In the genomic region with DNA sequence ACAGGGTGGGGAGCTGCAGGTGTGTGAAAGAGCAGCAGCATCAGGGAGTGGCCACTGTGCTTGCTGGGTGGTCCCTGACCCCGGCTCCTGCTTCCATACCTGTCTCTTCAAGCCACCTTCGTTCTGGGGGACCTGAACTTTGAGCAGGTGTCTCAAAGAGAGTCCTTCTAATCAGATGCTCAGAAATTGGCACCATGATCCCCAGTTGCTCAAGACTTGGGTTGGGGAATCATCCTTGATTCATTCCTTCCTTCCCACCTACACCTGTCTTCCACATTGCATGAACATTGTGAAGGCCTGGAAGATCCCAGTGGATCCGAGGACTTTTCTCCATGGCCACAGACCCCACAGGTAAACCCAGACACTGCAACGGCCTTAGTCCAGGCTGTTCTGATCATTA, we compare ENCODE assay signal across 33 mouse cellular contexts. TPM values are rescaled to one million over a fixed set of nuclear protein-coding genes. Genes with fewer than 3 reads are reported as not detected.
DNase-seq lines count a peak whose midpoint lies in the region; ATAC-seq and TF ChIP-seq lines count a peak whose summit lies in the region.
"Had no signal": no experiment of that assay in that cellular context is flagged by ENCODE, and none has a peak within 500 bp of the region (broad histone marks: within the 10 kb centered on the region; RNA-seq: fewer than 3 reads in every experiment).

No protein-coding gene starts in this region.

- peak; percentile 70 for DNase-seq in gonadal fat pad, adult 2 months (ENCODE audit: low read depth)
- DNase-seq in gastrocnemius, adult 2 months: no peak
- no peak for DNase-seq in heart, postnatal 10 days
- DNase-seq: B cell, adult 2 months; cerebellum, adult 11 months; cerebellum, adult 18-20 months; cerebellum, adult 8-10 months; cerebellum, adult 9-11 months; cerebellum, postnatal 14 days; cerebellum, postnatal 36 days; embryo, embryonic 11 days; forebrain, postnatal 0 days had no signal

- H3K9ac ChIP-seq in intestine, postnatal 0 days (ENCODE audit: low read depth, low read length): no peak overlapping the region
- H3K9ac ChIP-seq in intestine, embryonic 16.5 days (ENCODE audit: low read depth, low read length): no peak overlapping the region
- H3K9ac ChIP-seq: embryonic facial prominence, embryonic 13.5 days; embryonic facial prominence, embryonic 15.5 days; forebrain, embryonic 13.5 days; forebrain, embryonic 15.5 days; forebrain, postnatal 0 days had no signal

- H3K36me3 ChIP-seq in intestine, postnatal 0 days (ENCODE audit: control insufficient read depth, insufficient read depth): no peaks in the 10 kb centered on the region
- H3K36me3 ChIP-seq in intestine, embryonic 16.5 days (ENCODE audit: control insufficient read depth, insufficient read depth, low read length): no peaks in the 10 kb centered on the region
- no peaks in the 10 kb centered on the region for H3K36me3 ChIP-seq in small intestine, adult 2 months (ENCODE audit: control insufficient read depth, insufficient read depth, low read length)
- H3K36me3 ChIP-seq: embryonic facial prominence, embryonic 13.5 days; embryonic facial prominence, embryonic 15.5 days; forebrain, embryonic 15.5 days; G1E had no signal

- no peaks in the 10 kb centered on the region for H3K9me3 ChIP-seq in intestine, postnatal 0 days (ENCODE audit: control insufficient read depth)
- H3K9me3 ChIP-seq in intestine, embryonic 16.5 days (ENCODE audit: control insufficient read depth, low read length): no peaks in the 10 kb centered on the region
- H3K9me3 ChIP-seq: embryonic facial prominence, embryonic 13.5 days; embryonic facial prominence, embryonic 15.5 days; forebrain, embryonic 13.5 days; forebrain, embryonic 15.5 days; G1E had no signal

- peaks cover 12% of the 10 kb centered on the region for H3K4me1 ChIP-seq in intestine, postnatal 0 days (replicated peaks; ENCODE audit: control insufficient read depth, insufficient read depth, low read length)
- peaks cover 7% of the 10 kb centered on the region; the same call in 1 of the 2 replicates for H3K4me1 ChIP-seq in intestine, embryonic 16.5 days (ENCODE audit: control insufficient read depth, insufficient read depth, low read length)
- peaks cover 27% of the 10 kb centered on the region for H3K4me1 ChIP-seq in small intestine, adult 2 months (ENCODE audit: control insufficient read depth, insufficient read depth, insufficient read length, low read length)
- H3K4me1 ChIP-seq: embryonic facial prominence, embryonic 13.5 days; embryonic facial prominence, embryonic 15.5 days; forebrain, embryonic 13.5 days; forebrain, embryonic 15.5 days had no signal

- no peak for ATAC-seq in intestine, postnatal 0 days
- ATAC-seq in intestine, embryonic 16.5 days: no peak
- ATAC-seq: activated CD4-positive, CD25-positive, alpha-beta regulatory T cell, adult 4 months; CD4-positive, CD25-positive, alpha-beta regulatory T cell, adult 4 months; forebrain, embryonic 13.5 days; forebrain, embryonic 15.5 days; forebrain, postnatal 0 days had no signal

- peak overlapping the region; percentile 64; the same call in 1 of the 2 replicates for H3K27ac ChIP-seq in intestine, postnatal 0 days (ENCODE audit: low read depth, low read length)
- H3K27ac ChIP-seq in intestine, embryonic 16.5 days (ENCODE audit: low read length): no peak overlapping the region
- H3K27ac ChIP-seq in small intestine, adult 2 months (ENCODE audit: insufficient read depth, low read depth, low read length): peak overlapping the region; percentile 53; the same call in 1 of the 2 replicates
- no peak overlapping the region for H3K27ac ChIP-seq in gastrocnemius, adult 2 months
- H3K27ac ChIP-seq: embryonic facial prominence, embryonic 13.5 days; embryonic facial prominence, embryonic 15.5 days; forebrain, embryonic 13.5 days; forebrain, embryonic 15.5 days had no signal

- TF ChIP-seq POLR2A in small intestine, adult 2 months (IDR thresholded peaks at IDR 0.05; ENCODE audit: low read depth, low read length): no peak

- H3K27me3 ChIP-seq in intestine, postnatal 0 days (replicated peaks; ENCODE audit: control insufficient read depth, insufficient read depth, low read length): no peaks in the 10 kb centered on the region
- H3K27me3 ChIP-seq in intestine, embryonic 16.5 days (replicated peaks; ENCODE audit: control insufficient read depth, insufficient read depth, low read length): no peaks in the 10 kb centered on the region
- H3K27me3 ChIP-seq in small intestine, adult 2 months (ENCODE audit: control insufficient read depth, insufficient read depth, low read length): no peaks in the 10 kb centered on the region
- H3K27me3 ChIP-seq: embryonic facial prominence, embryonic 15.5 days; forebrain, embryonic 13.5 days; forebrain, embryonic 15.5 days; Patski had no signal

- WGBS in intestine, postnatal 0 days: 52% methylated on average over 4 of the region's 4 CpGs
- 66% methylated on average over 4 of the region's 4 CpGs for WGBS in intestine, embryonic 16.5 days
- WGBS in small intestine, adult 2 months: 67% methylated on average over 4 of the region's 4 CpGs

- intact Hi-C loops in gastrocnemius, adult 2 months (cut with DNase I): no loop called here
- intact Hi-C loops in heart, postnatal 10 days (cut with DNase I): no loop called here

- TF ChIP-seq CTCF in intestine, postnatal 0 days (IDR thresholded peaks at IDR 0.05; ENCODE audit: low read depth): no peak
- no peak for TF ChIP-seq CTCF in small intestine, adult 2 months (IDR thresholded peaks at IDR 0.05; ENCODE audit: extremely low read depth, insufficient read length, insufficient replicate concordance, low read depth, low read length)
- TF ChIP-seq CTCF in gastrocnemius, adult 2 months (IDR thresholded peaks at IDR 0.05): no peak

- H3K4me2 ChIP-seq in intestine, postnatal 0 days (replicated peaks; ENCODE audit: low read depth): no peak overlapping the region
- H3K4me2 ChIP-seq in intestine, embryonic 16.5 days (ENCODE audit: low read depth, low read length): no peak overlapping the region
- H3K4me2 ChIP-seq: embryonic facial prominence, embryonic 13.5 days; embryonic facial prominence, embryonic 15.5 days; forebrain, embryonic 13.5 days; forebrain, embryonic 15.5 days had no signal

- H3K4me3 ChIP-seq in intestine, postnatal 0 days (ENCODE audit: low read depth, low read length): no peak overlapping the region
- no peak overlapping the region for H3K4me3 ChIP-seq in intestine, embryonic 16.5 days (ENCODE audit: low read length)
- H3K4me3 ChIP-seq in small intestine, adult 2 months (ENCODE audit: low read depth, low read length): no peak overlapping the region
- no peak overlapping the region for H3K4me3 ChIP-seq in gastrocnemius, adult 2 months
- H3K4me3 ChIP-seq: embryonic facial prominence, embryonic 13.5 days; embryonic facial prominence, embryonic 15.5 days; erythroblast, embryonic 14.5 days; forebrain, embryonic 13.5 days; forebrain, embryonic 15.5 days had no signal

RNA-seq across cellular contexts. Expression of a gene that starts 10.2 kb away (rescaled TPM):
- polyA plus RNA-seq in intestine, postnatal 0 days (2015; fragmentation: Nextera tagmentation; extraction: Ambion mirVana): 0.09 TPM in 1 of 2 replicates, not detected in the other
- polyA plus RNA-seq in intestine, embryonic 16.5 days (2015; fragmentation: Nextera tagmentation; extraction: Ambion mirVana): 0.13 and 0.26 TPM in 2 replicates
- 0.15 and 0.18 TPM in 2 replicates for polyA plus RNA-seq in gonadal fat pad, adult 2 months (2012; rRNA removed)
- 0.06 and 0.25 TPM in 2 replicates for polyA plus RNA-seq in small intestine, adult 2 months (2012; rRNA removed)
- not detected for total RNA-seq in gastrocnemius, adult 2 months (2021)
- not detected for total RNA-seq in heart, postnatal 10 days (2021)
- total RNA-seq: adrenal gland, adult 18-20 months; adrenal gland, adult 8-10 months; adrenal gland, postnatal 14 days; adrenal gland, postnatal 36 days; CH12.LX; common myeloid progenitor, adult 5-6 weeks; forebrain, postnatal 0 days; G1E had no signal
- polyA plus RNA-seq: activated CD4-positive, CD25-positive, alpha-beta regulatory T cell, adult 4 months; brain, embryonic 14.5 days; CD4-positive, CD25-positive, alpha-beta regulatory T cell, adult 4 months; forebrain, embryonic 11.5 days; forebrain, embryonic 13.5 days; forebrain, embryonic 15.5 days; forebrain, postnatal 0 days; G1E had no signal

RNA-seq across cellular contexts. Expression of a gene that starts 27.7 kb away (rescaled TPM):
- 4.7 and 12.1 TPM in 2 replicates for polyA plus RNA-seq in intestine, postnatal 0 days (2015; fragmentation: Nextera tagmentation; extraction: Ambion mirVana)
- polyA plus RNA-seq in intestine, embryonic 16.5 days (2015; fragmentation: Nextera tagmentation; extraction: Ambion mirVana): 3.2 and 4.3 TPM in 2 replicates
- 0.46 and 0.53 TPM in 2 replicates for polyA plus RNA-seq in gonadal fat pad, adult 2 months (2012; rRNA removed)
- polyA plus RNA-seq in small intestine, adult 2 months (2012; rRNA removed): 22.9 and 150 TPM in 2 replicates
- not detected for total RNA-seq in gastrocnemius, adult 2 months (2021)
- total RNA-seq in heart, postnatal 10 days (2021): not detected
- total RNA-seq: common myeloid progenitor, adult 5-6 weeks; G1E had no signal
- polyA plus RNA-seq: CD4-positive, CD25-positive, alpha-beta regulatory T cell, adult 4 months; embryonic facial prominence, embryonic 11.5 days; embryonic facial prominence, embryonic 13.5 days; embryonic facial prominence, embryonic 15.5 days; erythroblast, embryonic 14.5 days; forebrain, embryonic 11.5 days; forebrain, embryonic 13.5 days; forebrain, embryonic 15.5 days; G1E had no signal

RNA-seq across cellular contexts. Expression of a gene that starts 29.8 kb away (rescaled TPM):
- polyA plus RNA-seq in intestine, postnatal 0 days (2015; fragmentation: Nextera tagmentation; extraction: Ambion mirVana): 0.12 and 0.18 TPM in 2 replicates
- 0.11 and 0.17 TPM in 2 replicates for polyA plus RNA-seq in intestine, embryonic 16.5 days (2015; fragmentation: Nextera tagmentation; extraction: Ambion mirVana)
- 1.6 and 2.8 TPM in 2 replicates for polyA plus RNA-seq in gonadal fat pad, adult 2 months (2012; rRNA removed)
- polyA plus RNA-seq in small intestine, adult 2 months (2012; rRNA removed): 3.9 and 4.0 TPM in 2 replicates
- total RNA-seq in gastrocnemius, adult 2 months (2021): not detected
- not detected for total RNA-seq in heart, postnatal 10 days (2021)
- total RNA-seq: CH12.LX; common myeloid progenitor, adult 5-6 weeks; forebrain, postnatal 0 days; G1E had no signal
- polyA plus RNA-seq: activated CD4-positive, CD25-positive, alpha-beta regulatory T cell, adult 4 months; brain, embryonic 14.5 days; CD4-positive, CD25-positive, alpha-beta regulatory T cell, adult 4 months; embryonic facial prominence, embryonic 11.5 days; erythroblast, embryonic 14.5 days; forebrain, postnatal 0 days; G1E had no signal

RNA-seq across cellular contexts. Expression of a gene that starts 53.0 kb away (rescaled TPM):
- not detected in 2 replicates for polyA plus RNA-seq in intestine, postnatal 0 days (2015; fragmentation: Nextera tagmentation; extraction: Ambion mirVana)
- polyA plus RNA-seq in intestine, embryonic 16.5 days (2015; fragmentation: Nextera tagmentation; extraction: Ambion mirVana): not detected in 2 replicates
- polyA plus RNA-seq in gonadal fat pad, adult 2 months (2012; rRNA removed): not detected in 2 replicates
- not detected in 2 replicates for polyA plus RNA-seq in small intestine, adult 2 months (2012; rRNA removed)
- not detected for total RNA-seq in gastrocnemius, adult 2 months (2021)
- not detected for total RNA-seq in heart, postnatal 10 days (2021)
- total RNA-seq: adrenal gland, adult 18-20 months; adrenal gland, adult 8-10 months; adrenal gland, postnatal 14 days; adrenal gland, postnatal 36 days; CH12.LX; common myeloid progenitor, adult 5-6 weeks; forebrain, postnatal 0 days; G1E had no signal
- polyA plus RNA-seq: activated CD4-positive, CD25-positive, alpha-beta regulatory T cell, adult 4 months; brain, embryonic 14.5 days; CD4-positive, CD25-positive, alpha-beta regulatory T cell, adult 4 months; embryonic facial prominence, embryonic 11.5 days; embryonic facial prominence, embryonic 13.5 days; embryonic facial prominence, embryonic 15.5 days; erythroblast, embryonic 14.5 days; forebrain, embryonic 11.5 days; forebrain, embryonic 13.5 days; forebrain, embryonic 15.5 days; forebrain, postnatal 0 days; G1E; Patski had no signal

Comparison
In these comparisons a context has a peak if more than half of its experiments do, and no peak if none do; other contexts are left out.
1. H3K27ac ChIP-seq: peak in intestine, postnatal 0 days (single experiment) and small intestine, adult 2 months (single experiment); none in intestine, embryonic 16.5 days (single experiment) and gastrocnemius, adult 2 months (single experiment).